Mouse (Mus musculus) T-helper 17 cell (primary cell): ENCODE data around the gene Palld.

Experiments
- in situ Hi-C, 2 experiments: fragments of 300-600 bp; cut with MboI, MseI; formaldehyde crosslinking; loops; 1 replicate in 1 of 2; 2 replicates in 1 of 2; pipeline ENCODE4 v1.15.1; 2025; ENCODE audit warnings: high pct_unique_total_duplicates in 2 of 2

Gene Palld

GRCm38 (mm10) chr8:61775936-61776335 is 126.6 kb downstream of the Palld start:
- in situ Hi-C loops, result no loop called here

GRCm38 (mm10) chr8:61774161-61774560 is 128.3 kb downstream of the Palld start:
- in situ Hi-C loops, result no loop called here

GRCm38 (mm10) chr8:61773595-61774088 is 128.8 kb downstream of the Palld start:
- in situ Hi-C loops, result no loop called here

GRCm38 (mm10) chr8:61771328-61771727 is 131.2 kb downstream of the Palld start:
- in situ Hi-C loops, result no loop called here

- in situ Hi-C loops, result no loop called here
These were observed 133.1 kb downstream of the Palld start for GRCm38 (mm10) chr8:61769340-61769879.

GRCm38 (mm10) chr8:61760190-61760578 is 142.3 kb downstream of the Palld start:
- in situ Hi-C loops, result no loop called here

- in situ Hi-C loops, result no loop called here
These were observed 142.9 kb downstream of the Palld start for GRCm38 (mm10) chr8:61759327-61760189.

- in situ Hi-C loops, result no loop called here
These were observed 143.7 kb downstream of the Palld start for GRCm38 (mm10) chr8:61758686-61759326.

GRCm38 (mm10) chr8:61756971-61757965 is 145.2 kb downstream of the Palld start:
- in situ Hi-C loops, result no loop called here

- in situ Hi-C loops, result no loop called here
These were observed 147.3 kb downstream of the Palld start for GRCm38 (mm10) chr8:61755186-61755585.

GRCm38 (mm10) chr8:61747070-61747469 is 155.4 kb downstream of the Palld start:
- in situ Hi-C loops, result no loop called here

- in situ Hi-C loops, result no loop called here
These were observed 157.1 kb downstream of the Palld start for GRCm38 (mm10) chr8:61745181-61745980.

- in situ Hi-C loops, result no loop called here
These were observed 158.5 kb downstream of the Palld start for GRCm38 (mm10) chr8:61743764-61744562.

GRCm38 (mm10) chr8:61737465-61737864 is 165.0 kb downstream of the Palld start:
- in situ Hi-C loops, result no loop called here

- in situ Hi-C loops, result no loop called here
These were observed 165.7 kb downstream of the Palld start for GRCm38 (mm10) chr8:61736739-61737243.

- in situ Hi-C loops, result no loop called here
These were observed 166.4 kb downstream of the Palld start for GRCm38 (mm10) chr8:61736117-61736516.

GRCm38 (mm10) chr8:61734164-61734563 is 168.3 kb downstream of the Palld start:
- in situ Hi-C loops, result no loop called here

GRCm38 (mm10) chr8:61732184-61732583 is 170.3 kb downstream of the Palld start:
- in situ Hi-C loops, result no loop called here
